Mouse (Mus musculus): ENCODE measurements at regions not wholly inside any gene's neighbourhood (a gene's known extent, or its start where the extent isn't known, plus 50 kb on each side); places are given as distances from the start of the nearest gene placed in this dataset.

DNA sequence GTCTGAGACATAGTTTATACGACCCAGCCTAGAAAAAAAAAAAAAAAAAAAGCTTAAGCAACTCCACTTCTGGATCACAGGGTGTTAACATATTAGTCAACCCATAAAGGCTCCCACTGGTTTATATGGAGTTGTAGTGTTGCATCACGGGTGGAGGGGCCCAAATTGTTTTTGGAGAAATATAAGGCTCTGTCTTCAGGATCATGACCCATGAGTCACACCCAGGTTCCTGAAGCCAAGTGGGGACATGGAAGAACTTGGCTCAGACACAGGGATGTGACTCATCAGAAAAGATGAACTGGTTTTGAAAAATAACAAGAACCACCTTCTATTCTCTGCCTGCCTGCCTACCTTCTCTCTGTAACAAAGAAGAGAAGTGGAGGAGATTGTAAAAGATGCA is 108.5 kb upstream of the Bmp2 start:
- no peak for DNase-seq

DNA sequence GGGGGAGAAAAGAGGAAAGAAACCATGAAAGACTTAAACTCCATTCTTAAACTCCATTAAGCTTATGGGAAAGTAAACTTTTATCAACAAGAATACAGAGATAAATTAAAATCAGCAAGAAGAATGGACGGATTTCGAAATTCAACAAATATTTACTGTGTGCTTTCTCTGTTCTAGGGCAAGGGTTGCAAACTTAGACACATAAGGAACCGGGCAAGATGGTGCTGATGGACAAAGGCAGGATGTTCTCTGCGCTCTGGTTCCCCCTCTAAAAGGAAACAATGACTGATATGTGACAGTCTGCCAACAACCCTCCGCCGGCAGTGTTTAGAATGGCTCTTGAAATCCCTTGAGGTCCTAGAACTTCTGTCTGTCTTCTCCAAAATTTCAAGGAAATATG is 99.0 kb upstream of the Bmp2 start:
- DNase-seq: no peak

DNA sequence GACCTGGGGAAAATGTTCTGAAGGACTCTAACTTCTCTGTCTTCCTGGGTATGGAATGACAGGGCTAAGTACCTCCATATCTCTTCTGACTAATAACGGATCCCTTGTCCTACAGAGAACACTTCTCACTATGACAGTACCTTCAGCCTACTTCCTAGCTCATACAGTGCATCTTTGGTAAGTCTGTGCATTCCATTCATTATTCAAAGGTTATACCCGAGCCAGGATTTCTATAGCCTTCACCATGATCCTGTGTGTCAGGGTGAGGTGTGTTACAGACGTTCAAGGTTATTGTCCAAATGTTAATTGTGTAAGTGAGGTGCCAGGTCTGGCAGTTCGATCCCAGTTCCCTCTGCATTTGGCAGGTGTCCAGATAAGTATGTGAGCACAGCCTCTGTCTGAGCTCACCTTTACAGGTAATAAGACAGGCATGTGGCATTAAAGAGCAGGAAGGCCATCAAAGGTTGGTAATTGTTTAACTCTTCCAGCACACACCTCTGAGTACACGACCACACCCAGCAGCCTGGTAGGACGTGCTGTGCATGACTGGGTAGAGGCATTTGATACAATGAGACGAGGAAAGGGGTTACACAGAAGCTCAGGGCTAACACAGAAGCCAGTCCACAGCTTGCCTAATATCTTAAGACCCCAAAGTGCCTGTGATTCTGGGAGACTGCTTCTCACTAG is 96.3 kb upstream of the Bmp2 start:
- no peak for DNase-seq

DNA sequence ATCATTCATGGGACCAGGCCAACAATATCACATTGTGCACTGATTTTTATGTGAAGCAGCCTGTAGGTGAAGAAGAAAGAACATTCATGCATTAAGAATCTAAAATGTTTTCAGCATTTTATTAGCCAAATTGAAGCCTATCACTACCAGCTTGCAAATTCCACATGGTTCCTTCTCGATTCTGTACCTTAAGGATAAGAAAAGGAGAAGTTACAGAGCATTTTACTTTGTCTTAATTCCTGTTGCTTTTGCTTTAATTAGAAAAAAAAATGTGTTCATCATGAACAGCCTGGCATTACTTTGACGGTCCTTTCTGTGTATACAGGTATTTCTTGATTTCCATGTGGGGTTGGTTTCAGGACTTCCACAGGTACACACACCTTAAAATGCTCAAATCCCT is 95.2 kb upstream of the Bmp2 start:
- DNase-seq: no peak

GRCm38 (mm10) chr2:133458735-133459134 is 93.2 kb upstream of the Bmp2 start:
- DNase-seq: no peak

- DNase-seq: no peak
Observed at GRCm38 (mm10) chr2:133460814-133461213, 91.1 kb upstream of the Bmp2 start.

DNA sequence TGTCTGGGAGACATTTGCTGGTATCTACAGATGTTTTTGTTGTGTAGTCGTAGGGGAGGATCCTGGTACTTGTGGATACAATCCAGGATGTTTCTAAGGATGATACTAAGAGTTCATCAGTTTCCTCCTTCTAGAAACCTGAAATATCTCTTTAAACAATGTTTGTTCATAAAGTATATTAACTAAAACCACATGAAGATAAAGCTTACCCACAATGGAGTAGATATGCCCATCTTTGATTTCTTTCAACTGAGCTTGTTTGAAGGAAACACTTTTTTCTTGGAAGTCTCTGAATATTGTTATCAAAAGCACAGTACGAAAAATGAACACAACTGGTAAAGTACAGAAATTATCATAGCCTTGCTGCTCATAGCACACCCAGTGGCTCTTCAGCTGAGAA is 89.6 kb upstream of the Bmp2 start:
- DNase-seq: no peak

- no peak for DNase-seq
Observed at GRCm38 (mm10) chr2:133467170-133468168, 84.5 kb upstream of the Bmp2 start.

- DNase-seq: no peak
Observed at GRCm38 (mm10) chr2:133472966-133473744, 78.8 kb upstream of the Bmp2 start.

DNA sequence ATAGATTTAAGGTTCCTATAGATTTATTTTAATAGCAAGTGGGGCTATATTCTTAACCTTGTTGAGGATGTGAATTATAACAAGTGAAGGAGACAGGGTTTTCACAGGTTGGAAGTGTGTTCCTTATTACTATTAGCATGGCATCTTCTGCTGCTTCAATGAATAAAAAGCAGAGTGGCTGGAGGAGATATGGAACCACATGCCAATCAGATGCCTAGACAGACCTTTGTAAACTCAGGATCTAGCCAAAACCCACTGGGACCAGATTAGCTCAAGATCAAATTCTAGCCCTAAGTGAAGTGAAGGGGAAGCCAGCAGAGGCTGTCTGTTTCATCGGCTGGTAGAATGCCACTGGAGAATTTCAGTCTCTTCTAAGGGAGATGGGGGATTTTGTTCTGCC is 77.8 kb upstream of the Bmp2 start:
- no peak for DNase-seq

DNA sequence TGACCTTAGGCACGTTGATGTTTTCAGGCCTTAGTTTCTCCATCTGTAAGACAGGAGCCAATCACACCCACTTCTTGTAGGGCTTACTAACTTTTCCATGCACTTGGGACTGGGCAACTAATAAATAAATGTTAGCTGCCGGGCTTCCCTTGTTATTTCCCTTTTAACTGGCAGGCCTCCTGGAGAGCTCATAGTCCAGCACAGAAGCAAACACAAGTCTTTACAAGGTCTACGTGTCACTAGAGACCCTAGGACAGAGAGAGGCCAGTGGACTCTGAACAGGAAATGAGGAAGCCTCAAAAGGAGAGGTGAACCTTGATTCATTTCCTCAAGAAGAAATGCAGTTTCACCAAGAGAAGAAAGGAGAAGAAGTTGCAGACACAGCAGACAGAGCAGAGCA is 71.1 kb upstream of the Bmp2 start:
- no peak for DNase-seq

DNA sequence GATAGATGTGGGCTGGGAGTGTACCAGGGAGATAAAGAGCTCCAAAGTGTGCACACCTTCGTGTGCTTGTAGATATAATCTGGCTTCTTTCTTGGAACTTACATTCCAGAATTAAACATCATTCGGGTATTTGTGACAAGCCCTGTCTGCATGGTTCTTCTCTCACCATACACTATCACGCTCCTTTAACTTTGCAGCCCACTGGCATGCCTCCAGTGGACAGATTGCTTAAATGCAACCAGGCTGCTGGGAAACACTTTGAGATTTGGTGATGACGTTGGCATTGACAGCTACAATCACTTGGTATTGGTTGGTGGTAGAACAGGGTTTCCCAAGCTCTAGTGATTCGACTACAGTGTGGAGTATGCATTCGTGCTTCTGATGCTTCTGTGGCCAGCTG is 70.7 kb upstream of the Bmp2 start:
- DNase-seq: no peak

GRCm38 (mm10) chr2:133481785-133482184 is 70.2 kb upstream of the Bmp2 start:
- DNase-seq: no peak

DNA sequence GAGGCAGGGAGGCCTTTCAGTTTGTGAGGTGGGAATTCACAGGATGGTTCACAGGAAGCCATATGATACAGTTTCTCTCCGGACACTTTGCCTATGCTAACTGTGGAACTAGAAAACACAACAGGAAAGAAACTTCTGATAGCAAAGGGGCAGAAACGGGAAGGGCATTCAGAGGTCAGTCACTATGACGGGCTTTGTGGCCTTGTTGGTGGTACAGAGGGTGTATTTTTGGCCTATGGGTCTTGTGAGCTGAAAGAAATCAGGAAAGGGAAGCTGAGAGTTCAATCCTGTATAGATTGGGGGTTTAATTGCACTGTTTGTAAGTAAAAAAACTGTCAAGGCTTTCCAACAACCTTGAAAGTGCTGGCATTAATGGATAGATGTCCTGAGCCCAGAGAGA is 56.5 kb upstream of the Bmp2 start:
- no peak for DNase-seq

- DNase-seq: no peak
Observed at GRCm38 (mm10) chr2:133496389-133496788, 55.6 kb upstream of the Bmp2 start.

DNA sequence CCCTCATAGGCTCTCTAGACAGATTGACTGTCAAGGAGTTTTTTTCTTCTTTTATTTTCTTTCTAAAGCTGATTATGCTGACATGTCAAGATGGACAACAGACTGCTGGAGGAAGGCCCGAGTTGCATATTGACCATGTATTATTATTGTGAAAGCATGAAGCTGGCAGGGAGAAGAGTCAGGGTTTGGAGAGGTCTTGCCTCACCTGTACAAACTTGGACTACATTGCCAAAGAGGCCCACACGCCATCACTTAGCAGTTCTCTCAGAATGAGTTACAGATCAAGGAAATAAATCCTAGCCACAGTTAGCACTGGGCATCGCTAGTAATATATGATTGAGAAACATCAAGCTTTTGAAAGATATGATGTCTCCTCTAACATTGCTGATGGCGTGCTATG is 54.9 kb upstream of the Bmp2 start:
- DNase-seq: no peak

GRCm38 (mm10) chr2:133497541-133498185 is 54.3 kb upstream of the Bmp2 start:
- no peak for DNase-seq

- DNase-seq: no peak
Observed at GRCm38 (mm10) chr2:133498186-133498571, 53.8 kb upstream of the Bmp2 start.

GRCm38 (mm10) chr2:133498717-133499143 is 53.2 kb upstream of the Bmp2 start:
- no peak for DNase-seq

DNA sequence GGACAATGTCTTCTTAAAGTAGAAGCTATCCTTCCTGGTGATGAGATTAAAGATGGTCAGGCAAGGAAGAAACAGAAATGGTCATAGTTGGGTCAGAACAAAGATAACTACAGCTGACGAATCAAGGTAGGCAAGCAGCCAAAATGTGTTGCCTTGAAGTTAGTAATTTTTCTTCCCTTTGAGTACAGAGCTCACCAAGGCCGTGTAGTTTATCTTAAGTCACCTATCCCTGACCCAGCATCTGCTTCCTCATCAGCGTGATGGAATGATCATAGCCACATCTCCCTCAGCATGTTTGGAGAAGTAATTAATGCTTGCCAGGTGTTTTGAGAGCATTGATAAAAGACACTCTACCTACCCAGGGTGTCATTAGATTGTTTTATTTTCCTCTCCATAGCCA is 52.1 kb upstream of the Bmp2 start:
- DNase-seq: no peak
